Mouse (Mus musculus): ENCODE measurements around the gene Borcs5. TPM values are rescaled to one million over a fixed set of nuclear protein-coding genes. Genes with fewer than 3 reads are reported as not detected.

The Borcs5 gene
- total and polyA plus RNA-seq, 3 experiments, result 10.2 to 16.4 (median 10.4) TPM

DNA sequence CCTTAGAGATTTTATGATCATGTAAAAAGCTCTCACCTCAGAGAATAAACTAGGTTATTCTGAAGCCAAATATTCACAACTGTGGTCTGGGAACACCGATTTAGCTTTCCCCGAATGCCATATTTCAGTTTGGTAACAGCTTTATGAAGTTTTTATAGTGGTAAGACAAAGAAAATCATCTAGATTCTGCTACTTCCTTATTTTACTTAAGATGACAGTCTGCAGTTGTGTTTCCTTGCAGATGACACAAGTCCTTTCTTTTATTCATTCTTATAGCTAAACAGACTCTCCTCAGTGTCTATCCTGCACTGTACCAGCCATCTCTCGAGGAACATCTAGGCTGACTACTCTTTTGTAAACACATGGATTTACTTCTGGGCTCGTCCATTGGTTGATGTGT is 67.2 kb downstream of the Borcs5 start:
- no peaks in the 10 kb centered on the region for H3K9me3 ChIP-seq (replicated peaks; ENCODE audit: low read length)
- no peak for DNase-seq (ENCODE audit: extremely low read depth)
- in situ Hi-C loops (cut with MboI; ENCODE audit: low pct_ligation_motif_present, low pct_unique_long_range_greater_than_20kb, low sequenced_read_pairs), result no loop called here

DNA sequence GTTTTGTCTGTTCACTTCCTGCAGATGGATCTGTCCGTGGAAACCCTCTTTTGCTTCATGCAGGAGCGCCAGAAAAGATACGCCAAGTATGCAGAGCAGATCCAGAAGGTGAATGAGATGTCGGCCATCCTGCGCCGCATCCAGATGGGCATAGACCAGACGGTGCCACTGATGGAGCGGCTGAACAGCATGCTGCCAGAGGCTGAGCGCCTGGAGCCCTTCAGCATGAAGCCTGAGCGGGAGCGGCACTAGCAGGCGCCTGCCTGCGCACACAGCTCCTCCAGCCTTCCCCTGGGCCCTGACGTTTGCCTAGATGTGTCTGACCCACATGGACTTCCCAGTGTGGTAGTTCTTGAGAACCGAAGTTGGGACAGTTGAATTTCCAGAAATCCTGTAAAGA is 70.7 kb downstream of the Borcs5 start:
- no peak overlapping the region for H3K9ac ChIP-seq (ENCODE audit: insufficient read depth, low read depth)
- no peaks in the 10 kb centered on the region for H3K27me3 ChIP-seq (replicated peaks)
- dilution Hi-C loops (cut with MboI; ENCODE audit: extremely low pct_ligation_motif_present, extremely low pct_unique_long_range_greater_than_20kb, low sequenced_read_pairs) (no loop called here), in situ Hi-C loops (cut with MboI; ENCODE audit: low pct_ligation_motif_present, low pct_unique_long_range_greater_than_20kb, low sequenced_read_pairs) (no loop called here)
- H3K27ac ChIP-seq (ENCODE audit: insufficient read depth, low read depth), result no peak overlapping the region
- no peak overlapping the region for H3K4me2 ChIP-seq (ENCODE audit: insufficient read depth, low read depth, poor library complexity, severe bottlenecking)
- no peak for TF ChIP-seq ZKSCAN1 (IDR thresholded peaks at IDR 0.05; ENCODE audit: borderline replicate concordance, low read depth, low read length)
- TF ChIP-seq USF2 (conservative IDR thresholded peaks at IDR 0.05; ENCODE audit: low read depth, low read length), result no peak
- no peak for TF ChIP-seq NELFE (IDR thresholded peaks at IDR 0.05; ENCODE audit: low read depth, low read length)
- no peak for TF ChIP-seq MAX (IDR thresholded peaks at IDR 0.05; ENCODE audit: low read length)
- no peak for TF ChIP-seq KAT2A (IDR thresholded peaks at IDR 0.05; ENCODE audit: insufficient replicate concordance, low read length)
- TF ChIP-seq SMC3 (IDR thresholded peaks at IDR 0.05; ENCODE audit: low read depth, low read length), result no peak
- no peak for TF ChIP-seq PAX5 (IDR thresholded peaks at IDR 0.05; ENCODE audit: low read length)
- TF ChIP-seq TBP (conservative IDR thresholded peaks at IDR 0.05; ENCODE audit: low read depth, low read length), result no peak
- no peak for TF ChIP-seq ELF1 (IDR thresholded peaks at IDR 0.05; ENCODE audit: low read depth, low read length)
- no peak for TF ChIP-seq MEF2A (IDR thresholded peaks at IDR 0.05; ENCODE audit: borderline replicate concordance, low read depth, low read length)
- no peak for TF ChIP-seq MAZ (IDR thresholded peaks at IDR 0.05; ENCODE audit: low read depth, low read length)
- TF ChIP-seq E2F4 (IDR thresholded peaks at IDR 0.05; ENCODE audit: insufficient replicate concordance, low read depth, low read length), result no peak
- no peaks in the 10 kb centered on the region for H3K9me3 ChIP-seq (replicated peaks; ENCODE audit: low read length)
- H3K4me3 ChIP-seq (replicated peaks in 1 of 3; ENCODE audit: low read depth in 2 of 3, low read length in 2 of 3, poor library complexity in 1 of 3), result no peak overlapping the region
- H3K36me3 ChIP-seq (replicated peaks in 1 of 2; ENCODE audit: control insufficient read depth in 1 of 2, insufficient read depth in 1 of 2, low read length in 1 of 2), result peaks cover 15 to 61% of the 10 kb centered on the region in 2 experiments
- no peak for DNase-seq (ENCODE audit: extremely low read depth)
- H3K79me2 ChIP-seq (replicated peaks; ENCODE audit: control insufficient read depth, extremely low read depth, insufficient read depth, poor library complexity, severe bottlenecking), result no peaks in the 10 kb centered on the region
- H3K4me1 ChIP-seq (ENCODE audit: control insufficient read depth in 1 of 2, insufficient read depth in 2 of 2), result no peaks in the 10 kb centered on the region

More for the DNA sequence above, 67.2 kb downstream of the Borcs5 start:
- dilution Hi-C loops (cut with MboI; ENCODE audit: extremely low pct_ligation_motif_present, extremely low pct_unique_long_range_greater_than_20kb, low sequenced_read_pairs), result no loop called here
- H3K27me3 ChIP-seq (replicated peaks), result no peaks in the 10 kb centered on the region
- no peak overlapping the region for H3K4me2 ChIP-seq (ENCODE audit: insufficient read depth, low read depth, poor library complexity, severe bottlenecking)
- no peaks in the 10 kb centered on the region for H3K4me1 ChIP-seq (ENCODE audit: control insufficient read depth in 1 of 2, insufficient read depth in 2 of 2)
- H3K4me3 ChIP-seq (replicated peaks in 1 of 3; ENCODE audit: low read depth in 2 of 3, low read length in 2 of 3, poor library complexity in 1 of 3), result no peak overlapping the region
- H3K79me2 ChIP-seq (replicated peaks; ENCODE audit: control insufficient read depth, extremely low read depth, insufficient read depth, poor library complexity, severe bottlenecking), result no peaks in the 10 kb centered on the region
- no peak for TF ChIP-seq IRF4 (IDR thresholded peaks at IDR 0.05; ENCODE audit: low read depth, low read length)
- no peak for TF ChIP-seq POLR2A (IDR thresholded peaks at IDR 0.05; ENCODE audit: low read depth, low read length)
- H3K27ac ChIP-seq (ENCODE audit: insufficient read depth, low read depth), result no peak overlapping the region
- H3K9ac ChIP-seq (ENCODE audit: insufficient read depth, low read depth), result no peak overlapping the region
- peaks cover 7 to 37% of the 10 kb centered on the region in 2 experiments for H3K36me3 ChIP-seq (replicated peaks in 1 of 2; ENCODE audit: control insufficient read depth in 1 of 2, insufficient read depth in 1 of 2, low read length in 1 of 2)

DNA sequence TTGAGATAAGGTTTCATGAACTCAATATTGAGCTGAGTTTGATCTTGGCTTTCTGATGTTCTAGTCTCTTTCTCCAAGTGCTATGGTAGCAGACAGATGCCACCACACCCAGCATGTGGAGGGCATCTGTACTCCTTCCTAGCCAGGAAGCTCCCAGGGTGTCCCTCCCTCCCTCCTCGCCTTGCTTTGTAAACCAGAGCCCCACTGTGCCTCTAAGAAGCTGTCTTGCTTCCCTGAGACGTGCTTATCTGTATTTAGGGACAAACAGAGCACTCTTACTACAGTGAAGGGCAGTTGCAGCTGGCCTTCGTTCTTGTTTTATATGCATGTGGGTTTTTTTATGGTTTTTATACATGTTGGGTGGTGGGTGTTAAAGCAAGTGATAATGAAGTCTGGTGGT is 74.0 kb downstream of the Borcs5 start:
- no peak for TF ChIP-seq MEF2A (IDR thresholded peaks at IDR 0.05; ENCODE audit: borderline replicate concordance, low read depth, low read length)
- no peak for TF ChIP-seq NELFE (IDR thresholded peaks at IDR 0.05; ENCODE audit: low read depth, low read length)
- TF ChIP-seq CHD1 (IDR thresholded peaks at IDR 0.05; ENCODE audit: low read depth, low read length), result no peak
- no peak for TF ChIP-seq ZNF384 (IDR thresholded peaks at IDR 0.05; ENCODE audit: low read depth, low read length)
- no peak for TF ChIP-seq JUN (IDR thresholded peaks at IDR 0.05; ENCODE audit: insufficient read depth, low read depth, low read length)
- no peak for TF ChIP-seq ZC3H11A (IDR thresholded peaks at IDR 0.05; ENCODE audit: low read depth, low read length)
- in situ Hi-C loops (cut with MboI; ENCODE audit: low pct_ligation_motif_present, low pct_unique_long_range_greater_than_20kb, low sequenced_read_pairs) (no loop called here), dilution Hi-C loops (cut with MboI; ENCODE audit: extremely low pct_ligation_motif_present, extremely low pct_unique_long_range_greater_than_20kb, low sequenced_read_pairs) (no loop called here)
- H3K4me1 ChIP-seq (ENCODE audit: control insufficient read depth in 1 of 2, insufficient read depth in 2 of 2), result no peaks in the 10 kb centered on the region
- no peak for DNase-seq (ENCODE audit: extremely low read depth)
- no peak overlapping the region for H3K4me3 ChIP-seq (replicated peaks in 1 of 3; ENCODE audit: low read depth in 2 of 3, low read length in 2 of 3, poor library complexity in 1 of 3)
- H3K27me3 ChIP-seq (replicated peaks), result no peaks in the 10 kb centered on the region
- H3K9ac ChIP-seq (ENCODE audit: insufficient read depth, low read depth), result no peak overlapping the region
- H3K9me3 ChIP-seq (replicated peaks; ENCODE audit: low read length), result no peaks in the 10 kb centered on the region
- H3K27ac ChIP-seq (ENCODE audit: insufficient read depth, low read depth), result no peak overlapping the region
- peaks cover 35 to 82% of the 10 kb centered on the region in 2 experiments for H3K36me3 ChIP-seq (replicated peaks in 1 of 2; ENCODE audit: control insufficient read depth in 1 of 2, insufficient read depth in 1 of 2, low read length in 1 of 2)
- no peak overlapping the region for H3K4me2 ChIP-seq (ENCODE audit: insufficient read depth, low read depth, poor library complexity, severe bottlenecking)
- no peaks in the 10 kb centered on the region for H3K79me2 ChIP-seq (replicated peaks; ENCODE audit: control insufficient read depth, extremely low read depth, insufficient read depth, poor library complexity, severe bottlenecking)
